Mouse (Mus musculus): ENCODE data around the gene Olfr1151. TPM values are rescaled to one million over a fixed set of nuclear protein-coding genes. Genes with fewer than 3 reads are reported as not detected.

Gene Olfr1151
- total and polyA plus RNA-seq, 2 experiments, result not detected

DNA sequence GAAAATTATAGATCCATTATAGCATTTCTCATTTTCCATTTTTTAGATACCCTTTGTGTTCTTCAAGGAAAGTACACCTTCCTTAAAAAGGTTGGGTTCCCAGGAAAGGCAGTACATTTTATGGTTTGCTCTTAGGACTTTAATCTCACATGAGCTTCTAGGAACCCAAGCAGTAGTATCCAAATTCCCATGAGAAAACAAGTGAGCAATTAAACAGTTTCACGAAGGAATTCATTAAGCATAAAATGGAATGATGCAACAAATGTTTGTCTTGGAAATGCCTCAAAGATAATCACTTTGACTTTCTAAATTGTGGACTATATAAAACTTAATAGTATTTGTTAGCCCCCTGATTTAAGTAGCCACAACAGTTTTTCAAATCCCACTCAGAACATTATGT is 49.4 kb downstream of the Olfr1151 start, which contains the start of gene Olfr1154:
Gene Olfr1154 (minus strand): TSS at position 101 of the 400 bp plus-strand sequence.
- H3K4me1 ChIP-seq (ENCODE audit: control insufficient read depth, insufficient read depth, low read length), result no peaks in the 10 kb centered on the region
- no peak for DNase-seq (ENCODE audit: extremely low read depth, low read depth, low spot score)
- no peak within 1 kb of the TSS for H3K4me3 ChIP-seq (ENCODE audit: insufficient read depth, low read depth, low read length)
- TF ChIP-seq POLR2A (IDR thresholded peaks at IDR 0.05; ENCODE audit: extremely low read depth, insufficient read depth, low read length) (no peak), CTCF (IDR thresholded peaks at IDR 0.05; ENCODE audit: low read depth, low read length) (no peak)
- no peak within 1 kb of the TSS for H3K9ac ChIP-seq (ENCODE audit: low read depth, low read length)
- no peak within 1 kb of the TSS for H3K27ac ChIP-seq (replicated peaks; ENCODE audit: insufficient read depth, low read depth, low read length)
- no peaks in the 10 kb centered on the region for H3K27me3 ChIP-seq (ENCODE audit: control insufficient read depth, insufficient read depth, low read length)
- H3K79me2 ChIP-seq (ENCODE audit: control insufficient read depth, insufficient read depth, low read length), result no peaks in the 10 kb centered on the region
- WGBS, result 46% methylated on average over 1 of the region's 1 CpGs
- H3K36me3 ChIP-seq (ENCODE audit: control insufficient read depth, insufficient read depth, low read length), result no peaks in the 10 kb centered on the region

Other genes with a start within 250 kb of the Olfr1151 start
- gene Olfr1130, start 249.7 kb upstream of the Olfr1151 start, total RNA-seq (2014; rRNA removed), result not detected in 2 replicates
- gene Olfr1130, start 249.7 kb upstream of the Olfr1151 start, polyA plus RNA-seq (2012; rRNA removed), result not detected in 2 replicates
- not detected in 2 replicates for gene Olfr1131, start 228.8 kb upstream of the Olfr1151 start, total RNA-seq (2014; rRNA removed)
- not detected in 2 replicates for gene Olfr1131, start 228.8 kb upstream of the Olfr1151 start, polyA plus RNA-seq (2012; rRNA removed)
- not detected in 2 replicates for gene Olfr1132, start 218.3 kb upstream of the Olfr1151 start, total RNA-seq (2014; rRNA removed)
- not detected in 2 replicates for gene Olfr1132, start 218.3 kb upstream of the Olfr1151 start, polyA plus RNA-seq (2012; rRNA removed)
- not detected in 2 replicates for gene Olfr1133, start 208.5 kb upstream of the Olfr1151 start, total RNA-seq (2014; rRNA removed)
- not detected in 2 replicates for gene Olfr1133, start 208.5 kb upstream of the Olfr1151 start, polyA plus RNA-seq (2012; rRNA removed)
- gene Olfr1134, start 197.4 kb upstream of the Olfr1151 start, total RNA-seq (2014; rRNA removed), result not detected in 2 replicates
- gene Olfr1134, start 197.4 kb upstream of the Olfr1151 start, polyA plus RNA-seq (2012; rRNA removed), result not detected in 2 replicates
- gene Olfr1135, start 182.2 kb upstream of the Olfr1151 start, total RNA-seq (2014; rRNA removed), result not detected in 2 replicates
- gene Olfr1135, start 182.2 kb upstream of the Olfr1151 start, polyA plus RNA-seq (2012; rRNA removed), result not detected in 2 replicates
- gene Olfr1136, start 161.9 kb upstream of the Olfr1151 start, total RNA-seq (2014; rRNA removed), result not detected in 2 replicates
- not detected in 2 replicates for gene Olfr1136, start 161.9 kb upstream of the Olfr1151 start, polyA plus RNA-seq (2012; rRNA removed)
- not detected in 2 replicates for gene Olfr1137, start 142.7 kb upstream of the Olfr1151 start, total RNA-seq (2014; rRNA removed)
- gene Olfr1137, start 142.7 kb upstream of the Olfr1151 start, polyA plus RNA-seq (2012; rRNA removed), result not detected in 2 replicates
- not detected in 2 replicates for gene Olfr1138, start 115.9 kb upstream of the Olfr1151 start, total RNA-seq (2014; rRNA removed)
- not detected in 2 replicates for gene Olfr1138, start 115.9 kb upstream of the Olfr1151 start, polyA plus RNA-seq (2012; rRNA removed)
- not detected in 2 replicates for gene Olfr1140, start 112.1 kb upstream of the Olfr1151 start, total RNA-seq (2014; rRNA removed)
- not detected in 2 replicates for gene Olfr1140, start 112.1 kb upstream of the Olfr1151 start, polyA plus RNA-seq (2012; rRNA removed)
- gene Olfr1141, start 101.9 kb upstream of the Olfr1151 start, total RNA-seq (2014; rRNA removed), result not detected in 2 replicates
- not detected in 2 replicates for gene Olfr1141, start 101.9 kb upstream of the Olfr1151 start, polyA plus RNA-seq (2012; rRNA removed)
- not detected in 2 replicates for gene Olfr152, start 76.4 kb upstream of the Olfr1151 start, total RNA-seq (2014; rRNA removed)
- gene Olfr152, start 76.4 kb upstream of the Olfr1151 start, polyA plus RNA-seq (2012; rRNA removed), result not detected in 2 replicates
- gene Olfr1143, start 55.3 kb upstream of the Olfr1151 start, total RNA-seq (2014; rRNA removed), result not detected in 2 replicates
- not detected in 2 replicates for gene Olfr1143, start 55.3 kb upstream of the Olfr1151 start, polyA plus RNA-seq (2012; rRNA removed)
- not detected in 2 replicates for gene Olfr1145, start 46.0 kb upstream of the Olfr1151 start, total RNA-seq (2014; rRNA removed)
- not detected in 2 replicates for gene Olfr1145, start 46.0 kb upstream of the Olfr1151 start, polyA plus RNA-seq (2012; rRNA removed)
- not detected in 2 replicates for gene Olfr1148, start 25.3 kb upstream of the Olfr1151 start, total RNA-seq (2014; rRNA removed)
- not detected in 2 replicates for gene Olfr1148, start 25.3 kb upstream of the Olfr1151 start, polyA plus RNA-seq (2012; rRNA removed)
- not detected in 2 replicates for gene Olfr1150-ps1, start 11.9 kb upstream of the Olfr1151 start, total RNA-seq (2014; rRNA removed)
- gene Olfr1150-ps1, start 11.9 kb upstream of the Olfr1151 start, polyA plus RNA-seq (2012; rRNA removed), result not detected in 2 replicates
- gene Olfr1152, start 10.6 kb downstream of the Olfr1151 start, total RNA-seq (2014; rRNA removed), result not detected in 2 replicates
- gene Olfr1152, start 10.6 kb downstream of the Olfr1151 start, polyA plus RNA-seq (2012; rRNA removed), result not detected in 2 replicates
- gene Olfr1153, start 39.1 kb downstream of the Olfr1151 start, total RNA-seq (2014; rRNA removed), result not detected in 2 replicates
- gene Olfr1153, start 39.1 kb downstream of the Olfr1151 start, polyA plus RNA-seq (2012; rRNA removed), result not detected in 2 replicates
- gene Olfr1154, start 49.3 kb downstream of the Olfr1151 start, total RNA-seq (2014; rRNA removed), result not detected in 2 replicates
- gene Olfr1154, start 49.3 kb downstream of the Olfr1151 start, polyA plus RNA-seq (2012; rRNA removed), result not detected in 2 replicates
- not detected in 2 replicates for gene Olfr1155, start 89.3 kb downstream of the Olfr1151 start, total RNA-seq (2014; rRNA removed)
- not detected in 2 replicates for gene Olfr1155, start 89.3 kb downstream of the Olfr1151 start, polyA plus RNA-seq (2012; rRNA removed)
- gene Olfr1156, start 97.2 kb downstream of the Olfr1151 start, total RNA-seq (2014; rRNA removed), result not detected in 2 replicates
- gene Olfr1156, start 97.2 kb downstream of the Olfr1151 start, polyA plus RNA-seq (2012; rRNA removed), result not detected in 2 replicates
- not detected in 2 replicates for gene Olfr1157, start 112.4 kb downstream of the Olfr1151 start, total RNA-seq (2014; rRNA removed)
- not detected in 2 replicates for gene Olfr1157, start 112.4 kb downstream of the Olfr1151 start, polyA plus RNA-seq (2012; rRNA removed)
- gene Olfr74, start 118.8 kb downstream of the Olfr1151 start, total RNA-seq (2014; rRNA removed), result not detected in 2 replicates
- gene Olfr74, start 118.8 kb downstream of the Olfr1151 start, polyA plus RNA-seq (2012; rRNA removed), result not detected in 2 replicates
- gene Olfr1158, start 134.3 kb downstream of the Olfr1151 start, total RNA-seq (2014; rRNA removed), result not detected in 2 replicates
- not detected in 2 replicates for gene Olfr1158, start 134.3 kb downstream of the Olfr1151 start, polyA plus RNA-seq (2012; rRNA removed)
- gene Olfr1160, start 152.4 kb downstream of the Olfr1151 start, total RNA-seq (2014; rRNA removed), result not detected in 2 replicates
- not detected in 2 replicates for gene Olfr1160, start 152.4 kb downstream of the Olfr1151 start, polyA plus RNA-seq (2012; rRNA removed)
- gene Olfr1161, start 166.9 kb downstream of the Olfr1151 start, total RNA-seq (2014; rRNA removed), result not detected in 2 replicates
- gene Olfr1161, start 166.9 kb downstream of the Olfr1151 start, polyA plus RNA-seq (2012; rRNA removed), result not detected in 2 replicates
- gene Olfr73, start 181.8 kb downstream of the Olfr1151 start, total RNA-seq (2014; rRNA removed), result not detected in 2 replicates
- gene Olfr73, start 181.8 kb downstream of the Olfr1151 start, polyA plus RNA-seq (2012; rRNA removed), result not detected in 2 replicates
- not detected in 2 replicates for gene Olfr1162, start 195.3 kb downstream of the Olfr1151 start, total RNA-seq (2014; rRNA removed)
- gene Olfr1162, start 195.3 kb downstream of the Olfr1151 start, polyA plus RNA-seq (2012; rRNA removed), result not detected in 2 replicates
- gene Olfr1163, start 216.0 kb downstream of the Olfr1151 start, total RNA-seq (2014; rRNA removed), result not detected in 2 replicates
- gene Olfr1163, start 216.0 kb downstream of the Olfr1151 start, polyA plus RNA-seq (2012; rRNA removed), result not detected in 2 replicates
- not detected in 2 replicates for gene Olfr1164, start 238.1 kb downstream of the Olfr1151 start, total RNA-seq (2014; rRNA removed)
- not detected in 2 replicates for gene Olfr1164, start 238.1 kb downstream of the Olfr1151 start, polyA plus RNA-seq (2012; rRNA removed)

Measured in liver, adult 2 months (tissue).